Mouse (Mus musculus): ENCODE results near the gene Scgb2b27.
"Not testable (repeated sequence)": the region's sequence is repeated elsewhere in the genome, so short reads cannot be mapped to it uniquely, and the experiment has no call there.

The Scgb2b27 gene

GRCm38 (mm10) chr7:34013842-34014241 is at the start of gene Scgb2b27:
Gene Scgb2b27, minus strand, starts transcription at chr7:34013942.
- Histone ChIP-seq H3K27me3 (ENCODE audit: control insufficient read depth, insufficient read depth, low read length, poor library complexity, severe bottlenecking) (no peaks in the 10 kb centered on the region), H3K36me3 (ENCODE audit: control insufficient read depth, insufficient read depth, low read length, poor library complexity, severe bottlenecking) (no peaks in the 10 kb centered on the region)
- no peak for DNase-seq (ENCODE audit: low read depth, low spot score)

- not testable (repeated sequence) for DNase-seq (ENCODE audit: low read depth, low spot score); H3K27me3 ChIP-seq (ENCODE audit: control insufficient read depth, insufficient read depth, low read length, poor library complexity, severe bottlenecking); H3K36me3 ChIP-seq (ENCODE audit: control insufficient read depth, insufficient read depth, low read length, poor library complexity, severe bottlenecking)
Measured at GRCm38 (mm10) chr7:34036076-34036815, 22.5 kb upstream of the Scgb2b27 start.

DNA sequence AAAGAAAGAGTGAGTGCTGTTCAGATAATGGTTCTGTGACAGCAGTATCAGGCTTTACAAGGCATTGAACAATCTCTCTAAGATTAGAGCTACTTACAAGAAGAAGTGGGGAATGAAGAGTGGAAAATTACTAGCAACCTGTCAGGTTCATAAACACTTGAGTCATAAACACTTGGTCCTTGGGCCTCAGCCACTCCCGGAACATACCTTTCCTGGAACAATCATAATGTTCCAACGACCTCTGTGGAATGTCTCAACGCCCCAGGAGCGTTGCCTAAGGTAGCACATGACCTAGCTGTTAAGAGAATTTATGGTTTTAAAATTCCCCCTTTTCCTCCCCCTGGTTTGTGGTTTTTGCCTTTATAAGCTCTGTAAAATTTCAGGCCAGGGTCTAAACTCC is 20.8 kb upstream of the Scgb2b27 start:
- H3K36me3 ChIP-seq (ENCODE audit: control insufficient read depth, insufficient read depth, low read length, poor library complexity, severe bottlenecking); H3K27me3 ChIP-seq (ENCODE audit: control insufficient read depth, insufficient read depth, low read length, poor library complexity, severe bottlenecking): not testable (repeated sequence)

DNA sequence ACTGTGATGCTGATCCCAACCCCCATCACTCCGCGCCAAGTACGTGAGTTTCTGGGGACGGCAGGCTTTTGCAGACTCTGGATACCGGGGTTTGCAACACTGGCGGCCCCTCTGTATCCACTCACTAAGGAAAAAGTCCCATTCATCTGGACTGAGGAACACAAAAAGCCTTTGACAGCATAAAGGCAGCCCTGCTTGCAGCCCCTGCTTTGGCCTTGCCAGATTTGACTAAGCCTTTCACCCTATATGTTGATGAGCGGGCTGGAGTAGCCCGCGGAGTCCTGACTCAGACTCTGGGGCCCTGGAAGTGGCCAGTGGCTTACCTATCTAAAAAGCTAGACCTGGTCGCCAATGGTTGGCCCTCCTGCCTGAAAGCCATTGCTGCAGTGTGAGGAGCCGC is 16.3 kb upstream of the Scgb2b27 start:
- no peak for DNase-seq (ENCODE audit: low read depth, low spot score)
- H3K27me3 ChIP-seq (ENCODE audit: control insufficient read depth, insufficient read depth, low read length, poor library complexity, severe bottlenecking) = no peaks in the 10 kb centered on the region

More for the DNA sequence above, 20.8 kb upstream of the Scgb2b27 start:
- not testable (repeated sequence) for DNase-seq (ENCODE audit: low read depth, low spot score)

GRCm38 (mm10) chr7:34027202-34027601 is 13.5 kb upstream of the Scgb2b27 start:
- not testable (repeated sequence) for DNase-seq (ENCODE audit: low read depth, low spot score); H3K36me3 ChIP-seq (ENCODE audit: control insufficient read depth, insufficient read depth, low read length, poor library complexity, severe bottlenecking)

More for the DNA sequence above, 16.3 kb upstream of the Scgb2b27 start:
- no peaks in the 10 kb centered on the region for H3K36me3 ChIP-seq (ENCODE audit: control insufficient read depth, insufficient read depth, low read length, poor library complexity, severe bottlenecking)

GRCm38 (mm10) chr7:34025641-34026040 is 11.9 kb upstream of the Scgb2b27 start:
- Histone ChIP-seq H3K36me3 (ENCODE audit: control insufficient read depth, insufficient read depth, low read length, poor library complexity, severe bottlenecking) (no peaks in the 10 kb centered on the region), H3K27me3 (ENCODE audit: control insufficient read depth, insufficient read depth, low read length, poor library complexity, severe bottlenecking) (no peaks in the 10 kb centered on the region)
- no peak for DNase-seq (ENCODE audit: low read depth, low spot score)

More at GRCm38 (mm10) chr7:34027202-34027601, 13.5 kb upstream of the Scgb2b27 start:
- not testable (repeated sequence) for H3K27me3 ChIP-seq (ENCODE audit: control insufficient read depth, insufficient read depth, low read length, poor library complexity, severe bottlenecking)

DNA sequence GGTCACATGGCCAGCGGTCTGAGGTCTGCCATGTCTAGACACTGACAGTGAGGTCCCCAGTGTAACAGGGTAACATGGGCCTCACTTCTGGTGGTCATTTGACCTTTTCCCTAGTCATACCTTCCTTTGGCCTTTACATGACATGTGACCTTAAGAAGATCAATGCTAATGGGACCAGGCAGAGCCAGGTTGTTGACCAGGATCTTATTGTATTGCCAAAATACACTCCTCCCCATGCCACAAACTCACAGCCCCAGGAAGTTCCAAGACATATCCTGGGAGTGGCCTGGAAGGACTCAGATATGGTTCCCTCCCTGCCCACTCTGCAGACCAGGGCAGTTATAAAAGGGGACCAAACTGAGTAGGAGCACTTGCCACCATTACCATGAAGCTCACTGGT is 7.4 kb upstream of the Scgb2b27 start, which contains the start of gene Scgb1b27:
Gene Scgb1b27, plus strand, starts transcription at position 301 of the 400 bp plus-strand sequence.
- not testable (repeated sequence) for DNase-seq (ENCODE audit: low read depth, low spot score); H3K27me3 ChIP-seq (ENCODE audit: control insufficient read depth, insufficient read depth, low read length, poor library complexity, severe bottlenecking); H3K36me3 ChIP-seq (ENCODE audit: control insufficient read depth, insufficient read depth, low read length, poor library complexity, severe bottlenecking)

GRCm38 (mm10) chr7:33982281-33982680 is 31.5 kb downstream of the Scgb2b27 start:
- DNase-seq (ENCODE audit: low read depth, low spot score); H3K27me3 ChIP-seq (ENCODE audit: control insufficient read depth, insufficient read depth, low read length, poor library complexity, severe bottlenecking); H3K36me3 ChIP-seq (ENCODE audit: control insufficient read depth, insufficient read depth, low read length, poor library complexity, severe bottlenecking): not testable (repeated sequence)
